Mouse (Mus musculus) retina, embryonic 14.5 days (tissue): ENCODE data around the gene Flnb.
A peak's percentile ranks its signal among the peaks of the same experiment; 100 is the strongest.

Source experiments
- DNase-seq: peaks from one replicate; pipeline ENCODE4 v3.0.0-alpha.2; 2015; ENCODE audit warnings: low spot score

Flnb gene

GRCm38 (mm10) chr14:7826151-7826937 lies 8.6 kb downstream of the Flnb start:
- no peak for DNase-seq

GRCm38 (mm10) chr14:7829181-7829580 lies 11.4 kb downstream of the Flnb start:
- no peak for DNase-seq

GRCm38 (mm10) chr14:7831770-7832439 lies 14.1 kb downstream of the Flnb start:
- no peak for DNase-seq

- no peak for DNase-seq
Observed at GRCm38 (mm10) chr14:7832440-7832783, 14.7 kb downstream of the Flnb start.

- no peak for DNase-seq
Observed at GRCm38 (mm10) chr14:7833458-7833857, 15.7 kb downstream of the Flnb start.

GRCm38 (mm10) chr14:7838564-7839089 lies 20.9 kb downstream of the Flnb start:
- no peak for DNase-seq

GRCm38 (mm10) chr14:7839950-7840514 lies 22.3 kb downstream of the Flnb start:
- DNase-seq, result no peak

GRCm38 (mm10) chr14:7842631-7843332 lies 25.0 kb downstream of the Flnb start:
- DNase-seq, result peak; percentile 70

- DNase-seq, result no peak
Observed at GRCm38 (mm10) chr14:7846696-7847095, 28.9 kb downstream of the Flnb start.

- DNase-seq, result peak; percentile 75
Observed at GRCm38 (mm10) chr14:7847746-7848232, 30.0 kb downstream of the Flnb start.

- no peak for DNase-seq
Observed at GRCm38 (mm10) chr14:7850913-7851312, 33.2 kb downstream of the Flnb start.

- DNase-seq, result no peak
Observed at GRCm38 (mm10) chr14:7851543-7852065, 33.8 kb downstream of the Flnb start.

- DNase-seq, result peak; percentile 54
Observed at GRCm38 (mm10) chr14:7853691-7854090, 35.9 kb downstream of the Flnb start.

- DNase-seq, result no peak
Observed at GRCm38 (mm10) chr14:7854366-7854765, 36.6 kb downstream of the Flnb start.

- DNase-seq, result no peak
Observed at GRCm38 (mm10) chr14:7855101-7855500, 37.3 kb downstream of the Flnb start.

GRCm38 (mm10) chr14:7855501-7855900 lies 37.7 kb downstream of the Flnb start:
- no peak for DNase-seq

- DNase-seq, result no peak
Observed at GRCm38 (mm10) chr14:7856348-7856747, 38.6 kb downstream of the Flnb start.

- no peak for DNase-seq
Observed at GRCm38 (mm10) chr14:7857835-7858234, 40.1 kb downstream of the Flnb start.

- no peak for DNase-seq
Observed at GRCm38 (mm10) chr14:7858430-7858829, 40.7 kb downstream of the Flnb start.

- no peak for DNase-seq
Observed at GRCm38 (mm10) chr14:7860525-7861154, 42.9 kb downstream of the Flnb start.

GRCm38 (mm10) chr14:7861275-7861674 lies 43.5 kb downstream of the Flnb start:
- DNase-seq, result peak; percentile 32
